Mouse (Mus musculus): ENCODE measurements around the gene Gm8374. TPM values are rescaled to one million over a fixed set of nuclear protein-coding genes. Genes with fewer than 3 reads are reported as not detected.
A peak's percentile ranks its signal among the peaks of the same experiment; 100 is the strongest.
"Not testable (repeated sequence)": the region's sequence is repeated elsewhere in the genome, so short reads cannot be mapped to it uniquely, and the experiment has no call there.

Gm8374 gene
- polyA plus RNA-seq (2015; fragmentation: Nextera tagmentation; extraction: Ambion mirVana), result not detected in 2 replicates

DNA sequence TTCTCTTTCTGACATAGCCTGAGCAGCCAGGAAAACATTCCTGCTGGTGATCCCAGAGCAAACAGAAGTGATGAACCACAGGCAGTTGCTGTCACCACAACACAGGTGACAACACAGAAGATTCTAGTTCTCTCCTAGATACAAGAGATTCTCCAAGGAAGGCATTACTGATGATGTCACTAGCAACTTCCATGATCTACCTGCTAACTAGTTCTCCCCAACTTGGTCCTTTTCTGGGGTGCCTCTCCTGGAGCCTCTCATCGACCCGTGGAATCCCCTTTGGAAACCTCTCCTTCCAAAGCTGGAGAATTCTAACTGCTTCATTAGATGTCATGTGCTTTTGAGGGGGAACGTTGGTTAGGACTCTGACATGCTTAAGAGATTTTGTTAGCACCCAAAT is at the start of gene Gm8374:
Gene Gm8374 (minus strand): TSS at position 101 of the 400 bp plus-strand sequence.
- not testable (repeated sequence) for H3K4me1 ChIP-seq; H3K9ac ChIP-seq (replicated peaks); H3K4me2 ChIP-seq (replicated peaks); H3K4me3 ChIP-seq; H3K9me3 ChIP-seq; H3K36me3 ChIP-seq; ATAC-seq (replicated peaks); H3K27ac ChIP-seq (replicated peaks); H3K27me3 ChIP-seq
- 87% methylated on average over 3 of the region's 3 CpGs for WGBS

DNA sequence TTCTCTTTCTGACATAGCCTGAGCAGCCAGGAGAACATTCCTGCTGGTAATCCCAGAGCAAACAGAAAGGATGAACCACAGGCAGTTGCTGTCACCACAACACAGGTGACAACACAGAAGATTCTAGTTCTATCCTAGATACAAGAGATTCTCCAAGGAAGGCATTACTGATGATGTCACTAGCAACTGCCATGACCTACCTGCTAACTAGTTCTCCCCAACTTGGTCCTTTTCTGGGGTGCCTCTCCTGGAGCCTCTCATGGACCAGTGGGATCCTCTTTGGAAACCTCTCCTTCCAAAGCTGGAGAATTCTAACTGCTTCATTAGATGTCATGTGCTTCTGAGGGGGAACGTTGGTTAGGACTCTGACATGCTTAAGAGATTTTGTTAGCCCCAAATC is 32.6 kb downstream of the Gm8374 start, which contains the start of gene Gm5797:
Gene Gm5797 (minus strand): TSS at position 101 of the 400 bp plus-strand sequence.
- no CpG with 5 or more reads among the region's 1 CpGs for WGBS
- H3K4me3 ChIP-seq; ATAC-seq (replicated peaks); H3K27me3 ChIP-seq; H3K27ac ChIP-seq (replicated peaks); H3K9ac ChIP-seq (replicated peaks); H3K36me3 ChIP-seq; H3K4me1 ChIP-seq; H3K4me2 ChIP-seq (replicated peaks); H3K9me3 ChIP-seq: not testable (repeated sequence)

GRCm38 (mm10) chr14:7315093-7315492 is 49.8 kb downstream of the Gm8374 start:
- 1% methylated on average over 18 of the region's 19 CpGs for WGBS
- not testable (repeated sequence) for ATAC-seq (replicated peaks)
- H3K27ac ChIP-seq (replicated peaks), result peak overlapping the region; percentile 19; the same call in 1 of the 2 replicates

DNA sequence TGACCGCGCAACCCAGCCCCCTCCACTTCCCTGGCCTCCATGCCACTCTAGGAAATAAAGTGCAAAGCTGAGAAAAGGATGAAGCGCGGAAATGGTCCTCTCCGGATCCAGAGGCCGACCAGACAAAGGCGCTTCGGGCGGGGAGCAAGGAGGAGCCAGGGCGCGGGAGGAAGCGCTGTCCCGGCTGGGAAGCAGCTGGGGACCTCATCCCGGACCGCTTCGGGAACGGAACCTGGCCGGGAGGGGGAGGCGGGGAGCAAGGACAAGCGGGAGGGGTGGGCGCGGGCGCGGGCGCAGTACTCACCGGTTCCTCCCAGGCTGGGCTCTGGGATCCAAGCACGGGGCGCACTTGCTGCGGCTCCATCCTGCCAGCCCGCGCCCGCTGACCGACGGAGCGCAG is 50.3 kb downstream of the Gm8374 start, which contains the start of gene Gm3739:
Gene Gm3739 (minus strand): TSS at position 389 of the 400 bp plus-strand sequence.
- H3K27ac ChIP-seq (replicated peaks), result peak within 1 kb of the TSS; percentile 19; the same call in 1 of the 2 replicates
- not testable (repeated sequence) for ATAC-seq (replicated peaks)
- 0% methylated on average over 18 of the region's 35 CpGs for WGBS

More at GRCm38 (mm10) chr14:7315093-7315492, 49.8 kb downstream of the Gm8374 start:
- not testable (repeated sequence) for H3K27me3 ChIP-seq, H3K9me3 ChIP-seq, H3K4me1 ChIP-seq, H3K36me3 ChIP-seq
- Histone ChIP-seq H3K9ac (replicated peaks) (peak overlapping the region; percentile 68), H3K4me3 (peak overlapping the region; percentile 55), H3K4me2 (replicated peaks) (peak overlapping the region; percentile 59)

More for the DNA sequence above, 50.3 kb downstream of the Gm8374 start, which contains the start of gene Gm3739:
- Histone ChIP-seq H3K9ac (replicated peaks) (peak within 1 kb of the TSS; percentile 68), H3K4me2 (replicated peaks) (peak within 1 kb of the TSS; percentile 59), H3K4me3 (peak within 1 kb of the TSS; percentile 55)
- H3K4me1 ChIP-seq, H3K36me3 ChIP-seq, H3K27me3 ChIP-seq, H3K9me3 ChIP-seq: not testable (repeated sequence)

Other genes with a start within 250 kb of the Gm8374 start
- not detected in 2 replicates for gene Gm6676, start 239.7 kb downstream of the Gm8374 start, polyA plus RNA-seq (2015; fragmentation: Nextera tagmentation; extraction: Ambion mirVana)
- 6.6 and 7.4 TPM in 2 replicates for gene Gm3512, start 190.6 kb downstream of the Gm8374 start, polyA plus RNA-seq (2015; fragmentation: Nextera tagmentation; extraction: Ambion mirVana)
- gene Gm16434, start 170.6 kb downstream of the Gm8374 start, polyA plus RNA-seq (2015; fragmentation: Nextera tagmentation; extraction: Ambion mirVana), result not detected in 2 replicates
- not detected in 2 replicates for gene Gm3727, start 100.4 kb downstream of the Gm8374 start, polyA plus RNA-seq (2015; fragmentation: Nextera tagmentation; extraction: Ambion mirVana)
- gene Gm3739, start 50.1 kb downstream of the Gm8374 start, polyA plus RNA-seq (2015; fragmentation: Nextera tagmentation; extraction: Ambion mirVana), result 4.6 and 5.0 TPM in 2 replicates
- gene Gm5797, start 32.7 kb downstream of the Gm8374 start, polyA plus RNA-seq (2015; fragmentation: Nextera tagmentation; extraction: Ambion mirVana), result not detected in 2 replicates
- not detected in 2 replicates for gene Gm3755, start 85.8 kb upstream of the Gm8374 start, polyA plus RNA-seq (2015; fragmentation: Nextera tagmentation; extraction: Ambion mirVana)
- 8.8 and 9.1 TPM in 2 replicates for gene Gm3752, start 118.6 kb upstream of the Gm8374 start, polyA plus RNA-seq (2015; fragmentation: Nextera tagmentation; extraction: Ambion mirVana)
- 2.7 and 3.2 TPM in 2 replicates for gene Gm3558, start 203.4 kb upstream of the Gm8374 start, polyA plus RNA-seq (2015; fragmentation: Nextera tagmentation; extraction: Ambion mirVana)
- not detected in 2 replicates for gene Gm10338, start 230.5 kb upstream of the Gm8374 start, polyA plus RNA-seq (2015; fragmentation: Nextera tagmentation; extraction: Ambion mirVana)

Measured in forebrain, embryonic 15.5 days (tissue).